Mouse (Mus musculus) embryo, embryonic 9.5 days (tissue): ENCODE measurements around the gene Cyp26a1.

Experiments
- DNase-seq: peaks from one replicate; pipeline ENCODE4 v3.0.0-alpha.2; 2017; ENCODE audit errors: extremely low spot score

The Cyp26a1 gene

DNA sequence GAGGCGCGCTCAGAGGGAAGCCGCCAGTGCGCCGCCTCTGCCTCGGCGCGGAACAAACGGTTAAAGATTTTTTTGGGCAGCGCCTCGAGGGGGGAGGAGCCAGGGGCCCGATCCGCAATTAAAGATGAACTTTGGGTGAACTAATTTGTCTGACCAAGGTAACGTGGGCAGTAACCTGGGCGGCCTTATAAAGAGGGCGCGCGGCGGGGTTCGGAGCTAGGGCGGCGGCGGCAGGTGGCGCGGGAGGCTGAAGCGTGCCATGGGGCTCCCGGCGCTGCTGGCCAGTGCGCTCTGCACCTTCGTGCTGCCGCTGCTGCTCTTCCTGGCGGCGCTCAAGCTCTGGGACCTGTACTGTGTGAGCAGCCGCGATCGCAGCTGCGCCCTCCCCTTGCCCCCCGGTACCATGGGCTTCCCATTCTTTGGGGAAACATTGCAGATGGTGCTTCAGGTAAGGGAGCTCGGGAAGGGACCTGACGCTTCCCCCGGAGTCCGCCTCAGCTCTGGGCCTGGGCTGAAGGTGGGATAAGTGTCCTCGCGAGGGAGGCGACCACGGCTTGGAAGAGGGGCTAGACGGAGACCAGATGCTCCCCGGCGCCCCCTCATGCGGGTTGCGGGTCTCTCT, at the start of gene Cyp26a1:
Gene Cyp26a1, plus strand, starts transcription at position 148 of the 622 bp plus-strand sequence.
- peak; percentile 60 for DNase-seq

DNA sequence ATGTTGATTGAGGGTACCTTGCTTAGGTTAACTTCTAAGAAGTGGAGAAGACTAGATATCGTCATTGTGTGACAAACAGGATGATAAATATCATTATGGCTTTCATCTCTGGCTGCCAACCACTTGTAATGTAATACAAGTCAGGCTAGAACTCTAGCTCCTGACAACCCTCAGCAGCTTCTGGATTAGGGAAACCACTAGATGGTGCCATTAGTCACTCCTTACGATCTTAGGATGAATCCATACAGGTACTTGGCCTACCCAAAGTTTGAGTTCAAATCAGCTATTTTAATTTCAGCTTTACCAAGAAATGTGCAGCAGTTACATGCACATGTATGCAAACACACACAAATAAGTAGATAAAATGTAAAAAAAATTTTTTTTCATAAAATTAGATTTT, 49.6 kb upstream of the Cyp26a1 start:
- DNase-seq, result peak; percentile 15

DNA sequence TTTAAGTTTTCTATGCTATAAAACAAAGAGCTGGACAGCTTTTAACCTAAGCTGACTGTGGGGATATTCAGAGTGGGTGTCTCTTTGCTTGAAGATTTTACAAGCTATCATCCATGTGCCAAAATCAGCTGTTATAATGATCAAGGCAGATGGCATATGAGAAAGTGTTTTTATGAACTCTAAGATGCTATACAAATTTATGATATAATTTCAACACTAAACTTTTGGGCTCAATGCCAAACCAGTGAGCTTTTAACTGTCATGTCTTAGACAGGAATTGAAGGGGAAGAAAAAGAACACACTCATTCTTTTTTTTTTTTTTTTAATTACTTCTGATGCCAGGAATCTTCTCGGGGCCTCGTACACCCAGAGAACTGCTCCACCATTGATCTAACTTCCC, 47.1 kb upstream of the Cyp26a1 start:
- no peak for DNase-seq

DNA sequence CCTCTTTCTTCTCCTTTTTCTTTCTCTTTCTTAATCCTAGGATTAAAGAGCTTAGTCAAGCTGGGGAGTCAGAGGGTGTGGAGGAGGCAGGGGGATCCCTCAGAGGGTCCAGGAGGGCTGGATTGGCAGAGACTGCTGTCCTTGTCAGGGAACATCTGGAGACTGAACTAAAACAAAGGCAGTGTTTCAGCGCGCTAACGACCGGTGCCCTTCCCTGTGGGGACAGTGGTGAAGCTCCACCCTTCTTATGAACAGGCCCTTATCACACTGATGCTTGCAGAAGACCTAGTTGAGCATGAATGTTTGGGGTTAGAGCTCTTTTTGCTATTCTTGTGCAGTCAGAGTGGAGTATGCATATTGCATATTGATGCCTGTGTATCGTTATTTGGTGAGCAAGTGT, 43.6 kb upstream of the Cyp26a1 start:
- peak; percentile 19 for DNase-seq

DNA sequence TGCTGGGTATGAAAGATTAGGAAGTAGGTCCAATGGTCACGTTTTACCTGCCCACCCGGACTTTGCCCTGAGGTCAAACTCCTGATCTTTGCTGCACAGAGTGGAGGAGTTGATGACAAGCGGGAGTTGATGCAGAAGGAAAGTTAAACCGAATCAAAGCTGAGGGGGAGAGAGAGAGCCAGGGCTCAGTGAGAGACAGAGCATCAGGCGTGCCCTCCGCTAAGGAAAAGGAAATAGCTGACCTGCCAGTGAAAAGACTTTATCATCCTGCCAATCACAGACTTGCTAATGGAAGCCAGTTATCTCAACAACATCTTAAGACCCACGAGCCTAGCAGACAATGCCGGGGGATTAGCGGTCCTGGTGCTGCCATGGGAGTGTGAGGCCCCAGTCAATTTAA, 41.2 kb upstream of the Cyp26a1 start:
- peak; percentile 58 for DNase-seq

DNA sequence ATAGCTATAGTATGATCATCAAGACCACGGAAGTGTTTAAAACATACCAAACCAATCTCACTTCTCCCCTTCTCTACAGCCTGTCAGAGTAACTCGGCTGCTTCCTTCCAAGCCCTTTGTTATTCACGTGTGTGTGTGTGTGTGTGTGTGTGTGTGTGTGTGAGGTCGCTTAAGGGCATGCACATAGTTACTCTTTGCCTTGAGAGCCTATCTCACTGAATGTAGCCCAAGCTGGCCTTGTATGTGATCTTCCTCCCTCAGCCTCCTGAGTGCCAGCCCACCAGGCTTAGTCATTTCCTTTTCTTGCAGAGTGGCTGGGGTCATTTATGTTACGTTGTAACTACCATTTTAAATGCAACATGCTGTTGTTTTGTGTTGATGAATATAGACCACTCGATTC, 32.3 kb upstream of the Cyp26a1 start:
- no peak for DNase-seq

DNA sequence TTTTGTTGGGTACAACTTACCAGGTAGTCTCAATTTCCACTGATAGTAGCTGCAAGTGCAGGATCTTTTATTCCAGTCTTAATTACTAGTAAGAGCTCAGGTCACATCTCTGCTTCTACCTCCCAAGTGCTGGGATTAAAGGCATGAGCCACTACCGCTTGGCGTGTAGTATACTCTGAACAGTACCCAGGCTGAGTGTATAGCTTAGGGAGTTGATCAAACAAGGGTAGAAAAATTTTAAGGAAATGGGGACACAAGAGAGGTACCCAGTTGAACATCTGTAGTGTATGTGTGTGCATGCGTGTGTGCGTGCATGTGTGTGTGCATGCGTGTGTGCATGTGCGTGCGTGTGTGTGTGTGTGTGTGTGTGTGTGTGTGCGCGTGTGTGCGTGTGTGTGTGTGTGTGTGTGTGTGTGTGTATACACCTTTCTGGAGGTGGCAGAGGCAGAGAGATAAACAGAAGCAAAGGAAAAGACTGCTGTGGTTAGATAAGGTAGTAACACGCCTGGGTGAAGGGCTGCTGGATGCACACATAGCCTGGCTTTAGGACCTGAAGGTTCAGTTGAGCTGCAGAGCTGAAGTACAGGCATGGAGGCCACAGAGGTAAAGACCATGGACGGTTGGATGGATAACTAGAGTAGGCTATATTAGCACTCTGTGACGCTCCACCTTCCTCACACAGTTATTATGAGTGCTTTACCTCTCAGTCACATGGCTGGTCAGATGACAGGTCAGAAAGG, 29.6 kb upstream of the Cyp26a1 start:
- DNase-seq, result no peak

DNA sequence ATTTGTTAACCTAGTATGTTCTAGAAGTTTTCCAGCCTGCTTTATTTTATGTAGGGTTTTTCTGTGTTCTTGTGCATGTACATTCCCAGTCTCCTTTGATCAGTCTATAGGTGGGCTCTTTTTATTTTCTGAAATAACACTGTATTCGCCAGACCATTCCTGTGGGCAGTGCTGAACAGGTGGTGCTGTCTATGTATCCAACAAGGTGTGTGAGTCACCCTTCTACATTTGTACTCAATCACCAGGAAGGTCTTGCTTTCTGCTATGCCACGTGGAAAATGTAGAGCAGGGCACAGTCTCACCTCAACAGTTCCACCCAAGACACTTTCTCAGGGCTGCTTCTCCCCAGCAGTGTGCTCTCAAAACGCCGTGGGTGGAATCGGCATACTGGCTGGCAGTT, 28.9 kb upstream of the Cyp26a1 start:
- no peak for DNase-seq

DNA sequence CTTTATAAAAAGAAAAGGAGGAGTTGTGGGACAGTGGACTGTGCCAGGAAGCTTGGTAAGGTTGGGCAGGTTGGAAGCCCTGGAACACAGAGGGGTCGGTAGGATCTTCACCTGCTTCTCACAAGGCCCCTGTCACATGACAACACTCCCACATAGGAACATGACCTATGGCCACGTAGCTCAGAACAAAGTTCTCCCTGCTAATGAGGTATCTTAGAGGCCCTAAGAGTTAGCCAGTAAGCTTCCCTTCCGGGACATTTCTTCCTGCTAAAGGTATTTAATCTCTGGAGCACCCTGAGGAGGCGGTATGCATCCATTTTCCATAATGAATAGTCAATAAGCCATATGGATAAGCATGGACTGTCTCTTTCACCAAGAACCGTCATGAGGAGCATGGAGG, 28.1 kb upstream of the Cyp26a1 start:
- no peak for DNase-seq

DNA sequence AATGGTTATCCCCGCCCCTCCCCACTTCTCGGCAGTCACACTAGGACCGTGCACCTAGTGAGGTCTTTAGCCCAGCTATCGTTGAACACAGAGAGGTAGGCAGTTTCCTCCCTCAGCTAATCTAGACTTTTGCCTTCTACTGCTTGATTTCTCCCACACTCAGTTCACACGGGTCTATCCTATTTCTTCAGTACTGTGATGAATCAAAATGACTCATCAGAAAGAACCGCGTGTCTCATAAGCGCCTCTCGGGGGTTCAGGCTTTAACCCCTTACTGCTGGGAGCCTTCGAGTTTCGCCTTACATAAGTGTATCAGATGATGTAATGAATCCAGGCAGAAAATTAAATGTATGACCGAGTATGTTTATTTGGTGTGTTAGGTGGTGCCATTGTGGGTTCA, 24.2 kb upstream of the Cyp26a1 start:
- DNase-seq, result no peak

DNA sequence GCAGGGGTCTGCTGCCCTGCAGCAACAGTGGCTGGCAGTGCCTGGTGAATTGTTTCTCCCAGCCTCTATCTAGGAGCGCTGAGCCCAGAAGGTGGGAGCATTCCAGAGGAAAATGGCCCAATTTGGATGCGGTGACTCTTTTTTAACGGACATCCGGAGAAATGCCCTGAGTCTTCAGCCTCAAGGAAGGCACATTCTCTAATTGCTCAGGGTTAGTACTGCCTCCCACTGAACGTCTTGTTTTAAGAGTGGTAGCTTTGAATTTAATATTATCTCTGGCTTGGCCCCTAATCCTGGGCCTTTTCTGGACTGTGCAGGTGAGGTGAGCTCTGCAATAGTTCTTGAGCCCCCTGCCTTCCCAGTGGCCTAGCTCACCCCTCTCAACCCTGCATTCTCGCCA, 12.3 kb upstream of the Cyp26a1 start, which contains the start of gene Cyp26c1:
Gene Cyp26c1, plus strand, starts transcription at position 301 of the 400 bp plus-strand sequence.
- DNase-seq, result no peak

DNA sequence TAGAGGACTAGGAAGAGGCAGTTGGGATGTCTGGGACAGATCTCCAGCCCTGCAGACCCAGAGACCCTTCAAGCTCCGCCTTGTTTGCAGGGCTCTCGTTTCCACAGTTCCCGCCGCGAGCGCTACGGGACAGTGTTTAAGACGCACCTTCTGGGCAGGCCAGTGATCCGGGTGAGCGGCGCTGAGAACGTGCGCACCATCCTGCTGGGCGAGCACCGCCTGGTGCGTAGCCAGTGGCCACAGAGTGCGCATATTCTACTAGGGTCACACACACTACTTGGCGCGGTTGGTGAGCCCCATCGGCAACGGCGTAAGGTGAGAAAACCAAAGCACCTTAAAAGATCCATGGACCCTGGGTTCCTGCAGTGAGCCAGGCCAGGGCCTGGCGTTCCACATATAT, 11.3 kb upstream of the Cyp26a1 start:
- DNase-seq, result no peak

DNA sequence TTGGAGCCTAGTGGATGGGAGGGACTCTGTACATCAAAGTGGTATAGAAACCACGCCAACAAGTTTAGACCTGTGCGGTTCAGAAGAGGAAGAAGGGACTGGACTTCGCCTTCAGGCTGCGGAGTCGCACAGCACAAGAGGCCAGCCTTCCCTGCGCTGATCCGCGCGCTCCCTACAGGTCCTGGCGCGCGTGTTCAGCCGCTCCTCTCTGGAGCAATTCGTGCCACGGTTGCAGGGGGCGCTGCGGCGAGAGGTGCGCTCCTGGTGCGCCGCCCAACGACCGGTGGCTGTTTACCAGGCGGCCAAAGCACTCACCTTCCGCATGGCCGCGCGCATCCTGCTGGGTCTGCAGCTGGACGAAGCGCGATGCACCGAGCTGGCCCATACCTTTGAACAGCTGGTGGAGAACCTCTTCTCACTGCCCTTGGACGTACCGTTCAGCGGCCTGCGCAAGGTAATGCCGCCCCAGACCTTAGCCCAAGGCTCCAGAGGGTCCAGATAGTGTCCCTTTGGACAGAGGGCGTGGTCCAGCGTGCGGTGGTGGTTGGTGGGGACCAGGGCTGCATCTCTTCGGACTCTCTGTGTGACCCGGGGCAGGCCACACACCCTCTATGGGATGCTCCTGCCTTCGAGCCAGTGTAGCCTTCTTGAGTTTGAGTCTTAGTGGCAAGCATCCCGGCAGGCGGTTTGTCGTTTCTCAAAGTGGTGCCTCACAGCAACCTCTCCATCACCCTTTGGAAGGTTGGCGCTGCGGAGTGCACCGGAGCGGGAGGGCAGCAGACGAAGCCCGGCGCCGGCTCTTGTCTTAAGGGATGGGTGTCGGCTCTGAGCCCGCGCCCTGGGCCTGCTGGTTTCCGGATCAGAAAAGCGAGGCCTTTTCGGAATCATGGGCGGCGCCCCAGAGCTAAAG, 10.4 kb upstream of the Cyp26a1 start:
- peak; percentile 63 for DNase-seq

DNA sequence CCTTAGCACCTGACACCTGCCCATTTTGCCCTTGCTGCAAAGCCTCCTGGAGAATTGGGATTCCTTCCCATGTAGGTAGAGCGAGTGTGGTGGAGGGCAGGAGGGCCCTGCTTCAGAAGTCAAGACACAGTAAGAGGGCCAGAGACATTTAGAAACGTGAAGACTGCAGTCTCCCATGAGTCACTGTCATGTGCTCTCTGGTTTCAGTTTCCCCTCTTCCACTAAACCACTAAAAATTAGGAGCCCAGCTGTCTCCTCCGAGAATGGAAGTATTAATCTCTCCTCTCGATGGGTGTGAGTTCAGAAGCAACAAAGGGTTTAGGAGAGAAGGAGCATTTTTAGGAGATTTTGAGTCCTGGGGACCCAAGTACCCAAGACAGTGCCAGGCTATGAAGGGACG, 8.1 kb upstream of the Cyp26a1 start:
- no peak for DNase-seq

DNA sequence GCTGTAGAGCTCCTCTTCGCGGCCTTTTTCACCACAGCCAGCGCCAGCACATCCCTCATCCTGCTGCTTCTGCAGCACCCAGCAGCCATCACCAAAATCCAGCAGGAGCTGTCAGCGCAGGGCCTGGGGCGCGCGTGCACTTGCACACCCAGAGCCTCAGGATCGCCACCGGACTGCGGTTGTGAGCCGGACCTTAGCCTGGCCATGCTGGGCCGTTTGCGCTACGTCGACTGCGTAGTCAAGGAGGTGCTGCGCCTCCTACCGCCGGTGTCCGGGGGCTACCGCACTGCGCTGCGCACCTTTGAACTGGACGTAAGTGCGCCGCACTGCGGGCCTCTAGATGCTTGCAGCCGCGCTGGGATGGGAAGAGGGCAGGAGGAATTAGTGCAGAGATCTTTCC, 6.9 kb upstream of the Cyp26a1 start:
- peak; percentile 75 for DNase-seq

DNA sequence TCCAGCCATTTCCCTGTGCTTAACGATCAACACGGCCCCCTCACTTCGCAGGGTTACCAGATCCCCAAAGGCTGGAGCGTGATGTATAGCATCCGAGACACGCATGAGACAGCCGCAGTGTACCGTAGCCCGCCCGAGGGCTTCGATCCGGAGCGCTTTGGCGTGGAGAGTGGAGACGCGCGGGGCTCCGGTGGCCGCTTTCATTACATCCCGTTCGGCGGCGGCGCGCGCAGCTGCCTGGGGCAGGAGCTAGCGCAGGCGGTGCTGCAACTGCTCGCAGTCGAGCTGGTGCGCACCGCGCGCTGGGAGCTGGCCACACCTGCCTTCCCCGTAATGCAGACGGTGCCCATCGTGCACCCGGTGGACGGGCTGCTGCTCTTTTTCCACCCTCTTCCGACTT, 4.7 kb upstream of the Cyp26a1 start:
- DNase-seq, result peak; percentile 57

DNA sequence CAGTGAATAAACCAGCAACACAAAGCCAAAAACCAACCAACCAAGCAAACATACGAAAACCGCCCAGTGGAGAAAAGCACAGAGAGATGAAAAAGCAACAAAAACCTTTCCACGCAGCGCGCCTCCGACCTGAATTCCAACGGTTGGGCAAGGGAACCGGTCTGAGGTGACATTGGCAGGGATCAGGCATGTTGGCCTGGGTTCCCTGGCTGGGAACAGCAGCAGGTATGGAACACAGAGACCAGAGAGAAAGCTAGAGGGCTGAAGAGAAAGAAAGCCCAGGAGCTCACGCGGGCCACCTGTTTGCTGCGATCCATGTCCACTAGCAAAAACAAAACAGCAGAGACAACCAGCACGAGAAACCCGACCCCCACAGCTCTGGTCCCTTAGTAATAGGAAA, 2.5 kb upstream of the Cyp26a1 start:
- DNase-seq, result no peak

DNA sequence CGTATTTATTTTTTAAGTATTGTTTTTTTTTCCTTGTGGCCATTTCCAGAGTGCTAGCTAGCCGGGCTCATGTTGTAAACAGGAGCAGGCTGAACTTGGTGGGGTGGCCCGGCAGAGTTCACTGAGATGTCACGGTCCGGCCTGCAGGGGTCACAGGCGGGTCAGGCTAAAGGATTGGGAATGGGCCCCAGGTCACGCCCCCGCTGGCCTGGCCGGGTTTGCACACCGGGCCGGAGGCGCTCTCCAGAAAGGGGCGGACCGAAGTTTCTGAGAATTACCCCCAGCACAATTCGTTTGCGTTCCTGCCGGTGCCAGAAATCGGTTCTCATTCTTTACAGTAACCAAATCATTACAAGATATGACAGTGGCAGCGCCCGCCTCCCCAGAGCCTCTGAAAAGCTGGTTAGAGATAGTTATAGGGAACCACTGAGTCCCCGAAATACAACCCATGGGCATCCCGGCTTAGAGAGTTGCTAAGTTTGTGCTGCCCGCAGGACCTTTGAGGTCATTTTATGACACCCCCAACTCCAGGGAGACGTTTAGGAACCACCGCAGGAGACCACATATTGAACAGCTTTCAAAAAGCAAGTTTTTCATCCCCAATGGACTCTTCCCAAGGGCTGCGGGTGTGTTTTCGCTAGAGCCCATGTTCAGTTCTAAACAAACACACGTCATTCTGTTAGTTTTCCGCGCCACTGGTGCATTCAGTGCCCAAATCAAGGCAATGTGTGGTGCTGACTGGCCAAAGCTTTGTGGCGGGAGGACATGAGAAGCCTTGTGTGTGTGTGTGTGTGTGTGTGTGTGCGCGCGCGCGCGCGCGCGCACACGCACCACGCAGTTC, 1.6 kb upstream of the Cyp26a1 start:
- peak; percentile 80 for DNase-seq

DNA sequence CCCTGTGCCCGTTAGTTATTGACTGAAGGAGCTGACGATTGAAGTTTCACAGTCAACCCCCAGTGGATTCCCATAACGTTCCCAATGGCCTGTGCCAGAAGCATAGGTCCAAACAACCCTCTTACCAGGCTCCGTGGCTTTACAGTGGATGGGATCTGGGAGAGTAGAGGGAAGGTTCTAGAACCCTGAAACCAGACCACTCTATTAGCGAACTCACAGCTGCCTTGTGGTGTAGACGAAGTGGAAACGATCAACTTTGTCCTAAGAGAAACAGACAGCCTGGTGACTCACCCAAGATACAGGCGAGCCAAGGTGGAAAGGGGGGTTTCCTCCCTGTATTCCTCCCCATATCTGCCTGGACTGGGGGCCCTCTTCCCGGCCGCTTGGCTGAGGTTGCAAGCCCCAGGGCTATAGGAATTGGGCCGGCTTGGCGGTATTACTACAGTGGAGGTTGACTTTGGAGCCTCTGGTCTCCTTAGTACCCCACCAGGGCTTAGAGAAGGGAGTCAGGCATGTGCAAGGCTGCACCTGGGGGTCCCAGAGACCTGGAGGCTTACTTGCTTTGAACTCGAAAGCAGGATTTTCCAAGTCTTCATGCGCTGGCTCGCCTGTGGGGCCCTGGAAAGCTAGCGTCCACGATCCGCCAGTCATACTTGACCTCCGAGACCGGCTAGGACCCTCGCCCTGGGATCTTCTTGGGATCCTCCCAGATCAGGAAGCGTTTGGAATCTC, 829 bp upstream of the Cyp26a1 start:
- peak; percentile 38 for DNase-seq

DNA sequence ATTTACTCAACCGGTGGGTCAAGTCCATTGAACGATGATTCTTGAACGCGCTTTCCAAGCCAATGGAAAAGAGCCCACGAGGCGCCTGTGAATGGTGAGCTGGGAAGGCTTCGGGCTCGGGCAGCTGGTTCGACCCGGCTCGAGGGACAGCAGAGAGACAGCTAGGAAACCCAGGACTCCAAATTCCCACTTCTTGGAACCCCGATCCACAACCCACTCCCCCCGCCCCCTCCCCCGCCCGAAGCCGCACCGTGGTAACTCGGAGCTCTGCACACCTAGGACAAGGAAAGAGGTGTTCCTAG, 312 bp upstream of the Cyp26a1 start:
- DNase-seq, result no peak
